Mouse (Mus musculus) kidney, embryonic 14.5 days (tissue): ENCODE results near the gene Vipr2. TPM values are rescaled to one million over a fixed set of nuclear protein-coding genes. Genes with fewer than 3 reads are reported as not detected.

Experiments used
- ATAC-seq: fragments of 200-750 bp; cut with Nextera tagmentation; 2 replicates; pipeline ENCODE4 v1.8.0; 2017; ENCODE audit warnings: moderate number of reproducible peaks, mild to moderate bottlenecking, moderate TSS enrichment, moderate library complexity; ENCODE audit not compliant: low FRiP score, low TSS enrichment
- H3K27ac ChIP-seq: fragments of 300-500 bp; sonication (generic); 2 replicates; pipeline ENCODE4 v1.5.1; 2014; ENCODE audit warnings: low read depth, mild to moderate bottlenecking, low read length, moderate library complexity, mixed read lengths
- H3K27me3 ChIP-seq: fragments of 300-500 bp; sonication (generic); 2 replicates; pipeline ENCODE4 v1.6.1; 2014; ENCODE audit warnings: mild to moderate bottlenecking, low read length; ENCODE audit not compliant: control insufficient read depth, insufficient read depth
- H3K36me3 ChIP-seq: fragments of 300-500 bp; sonication (generic); 2 replicates; pipeline ENCODE4 v1.6.1; 2014; ENCODE audit warnings: low read length, mixed read lengths; ENCODE audit not compliant: control insufficient read depth, insufficient read depth
- H3K4me1 ChIP-seq: fragments of 300-500 bp; sonication (generic); 2 replicates; pipeline ENCODE4 v1.6.1; 2014; ENCODE audit warnings: low read length, mixed read lengths; ENCODE audit not compliant: control insufficient read depth, insufficient read depth
- H3K4me2 ChIP-seq: fragments of 300-500 bp; sonication (generic); replicated peaks from 2 replicates; pipeline ENCODE4 v1.6.1; 2014; ENCODE audit warnings: low read depth, mild to moderate bottlenecking, low read length
- H3K4me3 ChIP-seq: fragments of 300-500 bp; sonication (generic); 2 replicates; pipeline ENCODE4 v1.5.1; 2014; ENCODE audit warnings: mild to moderate bottlenecking, low read length
- H3K9ac ChIP-seq: fragments of 300-500 bp; sonication (generic); 2 replicates; pipeline ENCODE4 v1.6.1; 2014; ENCODE audit warnings: low read depth, mild to moderate bottlenecking, low read length, moderate library complexity
- H3K9me3 ChIP-seq: fragments of 300-500 bp; sonication (generic); 2 replicates; pipeline ENCODE4 v1.6.1; 2016; ENCODE audit warnings: low read length; ENCODE audit not compliant: control insufficient read depth
- WGBS: fragments of 180-500 bp; shearing (Covaris S2); extraction: QIAGEN DNeasy Blood & Tissue Kit; methylation state at CpG from one replicate; pipeline ENCODE4 v1.1.7; 2014; 5-methylcytosine and 5-hydroxymethylcytosine counted together
- polyA plus RNA-seq: library from polyadenylated mRNA; unstranded; fragments of >200 nt; fragmentation: Nextera tagmentation; extraction: Ambion mirVana; gene quantifications from 2 replicates; pipeline ENCODE4 v1.2.1, GENCODE M21; 2014

The Vipr2 gene
- polyA plus RNA-seq, 1 experiment from 2014 or later = 1.4 TPM

- Histone ChIP-seq H3K27ac (no peak overlapping the region), H3K36me3 (no peaks in the 10 kb centered on the region), H3K9ac (no peak overlapping the region), H3K9me3 (no peaks in the 10 kb centered on the region), H3K4me3 (no peak overlapping the region), H3K4me1 (no peaks in the 10 kb centered on the region), H3K27me3 (no peaks in the 10 kb centered on the region), H3K4me2 (no peak overlapping the region)
- no peak for ATAC-seq
- 88% methylated on average over 2 of the region's 2 CpGs for WGBS
Observed at GRCm38 (mm10) chr12:116115781-116116180, 38.3 kb downstream of the Vipr2 start.

DNA sequence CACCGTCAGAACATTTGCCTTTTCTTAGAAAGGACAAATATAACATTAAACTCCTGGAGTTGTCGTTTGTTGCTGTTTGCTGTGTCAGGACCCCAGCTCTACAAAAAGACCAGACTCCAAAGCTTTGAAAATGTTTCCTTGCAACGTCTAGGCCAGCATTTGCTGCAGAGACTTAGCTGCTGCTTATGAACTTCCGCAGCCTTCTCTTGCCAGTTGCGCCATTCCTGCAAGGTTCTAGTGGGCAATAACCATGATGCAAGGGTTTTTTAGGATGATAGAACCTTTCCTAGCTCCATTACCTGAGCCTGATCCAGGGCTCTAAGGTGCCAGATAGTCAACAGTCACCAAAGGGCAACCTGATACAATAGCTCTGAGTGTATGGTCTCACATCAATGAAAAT, 38.9 kb downstream of the Vipr2 start:
- no peak for ATAC-seq
- Histone ChIP-seq H3K4me3 (no peak overlapping the region), H3K27me3 (no peaks in the 10 kb centered on the region), H3K36me3 (no peaks in the 10 kb centered on the region), H3K9me3 (no peaks in the 10 kb centered on the region), H3K9ac (no peak overlapping the region), H3K4me1 (no peaks in the 10 kb centered on the region), H3K4me2 (no peak overlapping the region), H3K27ac (no peak overlapping the region)
- 84% methylated on average over 5 of the region's 5 CpGs for WGBS

GRCm38 (mm10) chr12:116117352-116117929, 39.9 kb downstream of the Vipr2 start:
- 78% methylated on average over 5 of the region's 5 CpGs for WGBS
- H3K4me2 ChIP-seq = no peak overlapping the region
- H3K27ac ChIP-seq = no peak overlapping the region
- no peak overlapping the region for H3K4me3 ChIP-seq
- H3K9ac ChIP-seq = no peak overlapping the region
- no peak for ATAC-seq
- no peaks in the 10 kb centered on the region for H3K9me3 ChIP-seq
- no peaks in the 10 kb centered on the region for H3K4me1 ChIP-seq
- no peaks in the 10 kb centered on the region for H3K27me3 ChIP-seq
- H3K36me3 ChIP-seq = no peaks in the 10 kb centered on the region

GRCm38 (mm10) chr12:116119001-116119400, 41.5 kb downstream of the Vipr2 start:
- WGBS = 80% methylated on average over 3 of the region's 3 CpGs
- H3K27ac ChIP-seq = no peak overlapping the region
- ATAC-seq = no peak

DNA sequence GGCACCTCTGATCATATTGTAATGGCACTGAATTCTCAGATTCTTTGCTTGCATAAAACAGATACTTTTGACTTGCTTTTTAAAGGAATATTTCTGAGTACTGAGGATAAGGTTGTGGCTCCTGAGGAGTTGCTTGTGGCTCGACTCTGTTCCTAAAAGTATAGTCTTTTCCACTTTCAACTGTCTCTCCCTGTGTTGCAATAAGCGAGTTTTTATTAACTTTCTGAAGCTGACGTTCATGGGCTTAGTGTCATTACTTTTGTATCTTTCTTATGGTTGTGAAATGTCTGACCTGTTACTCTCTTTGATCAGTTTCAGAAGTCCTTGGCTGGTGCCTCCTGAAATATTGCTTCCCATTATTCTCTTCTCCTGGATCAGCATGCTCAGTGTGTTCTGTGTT, 46.3 kb downstream of the Vipr2 start:
- Histone ChIP-seq H3K36me3 (no peaks in the 10 kb centered on the region), H3K27me3 (no peaks in the 10 kb centered on the region), H3K9ac (no peak overlapping the region), H3K9me3 (no peaks in the 10 kb centered on the region), H3K27ac (no peak overlapping the region), H3K4me3 (no peak overlapping the region), H3K4me2 (no peak overlapping the region), H3K4me1 (no peaks in the 10 kb centered on the region)
- no peak for ATAC-seq
- 80% methylated on average over 3 of the region's 3 CpGs for WGBS

More at GRCm38 (mm10) chr12:116119001-116119400, 41.5 kb downstream of the Vipr2 start:
- no peaks in the 10 kb centered on the region for H3K27me3 ChIP-seq
- H3K4me2 ChIP-seq = no peak overlapping the region
- H3K4me3 ChIP-seq = no peak overlapping the region
- H3K36me3 ChIP-seq = no peaks in the 10 kb centered on the region
- no peaks in the 10 kb centered on the region for H3K9me3 ChIP-seq
- no peaks in the 10 kb centered on the region for H3K4me1 ChIP-seq
- no peak overlapping the region for H3K9ac ChIP-seq

DNA sequence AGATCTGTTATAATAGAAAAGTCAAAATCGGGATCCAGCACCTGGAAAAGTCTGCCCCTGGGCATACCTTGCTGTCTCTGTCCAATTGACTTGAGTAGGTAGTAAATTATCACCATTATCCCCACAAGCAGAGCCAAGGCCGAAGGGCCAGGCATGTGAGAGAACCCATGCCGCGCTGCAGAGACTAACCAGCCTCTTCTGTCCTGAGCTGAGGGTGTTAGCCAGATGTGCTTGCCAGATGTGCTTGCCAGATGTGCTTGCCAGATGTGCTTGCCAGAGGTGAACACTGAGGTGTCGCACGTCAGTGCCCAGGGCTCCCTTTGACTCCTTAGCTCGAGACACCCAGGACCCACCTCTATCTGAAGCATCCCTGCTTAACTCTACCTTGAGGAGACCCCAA, 53.4 kb downstream of the Vipr2 start:
- no peaks in the 10 kb centered on the region for H3K9me3 ChIP-seq
- H3K4me3 ChIP-seq = no peak overlapping the region
- H3K9ac ChIP-seq = no peak overlapping the region
- ATAC-seq = no peak
- H3K4me2 ChIP-seq = no peak overlapping the region
- WGBS = 79% methylated on average over 7 of the region's 7 CpGs
- H3K27ac ChIP-seq = no peak overlapping the region
- no peaks in the 10 kb centered on the region for H3K27me3 ChIP-seq
- H3K4me1 ChIP-seq = no peaks in the 10 kb centered on the region
- no peaks in the 10 kb centered on the region for H3K36me3 ChIP-seq

DNA sequence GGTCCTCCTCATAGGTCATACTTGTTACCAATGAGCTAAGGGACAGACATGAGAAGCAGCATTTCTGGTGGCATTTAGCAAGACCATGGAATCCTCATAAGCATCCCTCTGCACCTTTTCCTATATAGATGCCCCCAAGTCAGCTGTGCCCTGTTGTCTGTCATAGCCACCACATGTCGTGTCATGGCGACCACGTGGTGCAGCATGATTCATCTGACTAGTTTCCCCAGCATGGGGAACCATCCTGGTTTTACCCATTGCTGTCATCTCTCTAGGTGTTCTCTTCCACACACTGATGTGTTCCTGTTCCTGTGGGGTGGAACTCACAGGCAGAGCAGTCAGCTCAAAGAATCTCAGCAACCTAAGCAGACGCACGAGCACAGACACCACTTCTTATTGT, 55.4 kb downstream of the Vipr2 start:
- Histone ChIP-seq H3K9me3 (no peaks in the 10 kb centered on the region), H3K27me3 (no peaks in the 10 kb centered on the region), H3K9ac (no peak overlapping the region), H3K36me3 (no peaks in the 10 kb centered on the region), H3K4me1 (no peaks in the 10 kb centered on the region), H3K4me3 (no peak overlapping the region), H3K27ac (no peak overlapping the region), H3K4me2 (no peak overlapping the region)
- WGBS = 84% methylated on average over 5 of the region's 5 CpGs
- no peak for ATAC-seq

- Histone ChIP-seq H3K4me1 (no peaks in the 10 kb centered on the region), H3K9me3 (no peaks in the 10 kb centered on the region), H3K36me3 (no peaks in the 10 kb centered on the region), H3K27ac (no peak overlapping the region), H3K27me3 (no peaks in the 10 kb centered on the region), H3K4me2 (no peak overlapping the region), H3K9ac (no peak overlapping the region), H3K4me3 (no peak overlapping the region)
- WGBS = 93% methylated on average over 4 of the region's 4 CpGs
- ATAC-seq = no peak
Observed at GRCm38 (mm10) chr12:116135906-116136305, 58.4 kb downstream of the Vipr2 start.

DNA sequence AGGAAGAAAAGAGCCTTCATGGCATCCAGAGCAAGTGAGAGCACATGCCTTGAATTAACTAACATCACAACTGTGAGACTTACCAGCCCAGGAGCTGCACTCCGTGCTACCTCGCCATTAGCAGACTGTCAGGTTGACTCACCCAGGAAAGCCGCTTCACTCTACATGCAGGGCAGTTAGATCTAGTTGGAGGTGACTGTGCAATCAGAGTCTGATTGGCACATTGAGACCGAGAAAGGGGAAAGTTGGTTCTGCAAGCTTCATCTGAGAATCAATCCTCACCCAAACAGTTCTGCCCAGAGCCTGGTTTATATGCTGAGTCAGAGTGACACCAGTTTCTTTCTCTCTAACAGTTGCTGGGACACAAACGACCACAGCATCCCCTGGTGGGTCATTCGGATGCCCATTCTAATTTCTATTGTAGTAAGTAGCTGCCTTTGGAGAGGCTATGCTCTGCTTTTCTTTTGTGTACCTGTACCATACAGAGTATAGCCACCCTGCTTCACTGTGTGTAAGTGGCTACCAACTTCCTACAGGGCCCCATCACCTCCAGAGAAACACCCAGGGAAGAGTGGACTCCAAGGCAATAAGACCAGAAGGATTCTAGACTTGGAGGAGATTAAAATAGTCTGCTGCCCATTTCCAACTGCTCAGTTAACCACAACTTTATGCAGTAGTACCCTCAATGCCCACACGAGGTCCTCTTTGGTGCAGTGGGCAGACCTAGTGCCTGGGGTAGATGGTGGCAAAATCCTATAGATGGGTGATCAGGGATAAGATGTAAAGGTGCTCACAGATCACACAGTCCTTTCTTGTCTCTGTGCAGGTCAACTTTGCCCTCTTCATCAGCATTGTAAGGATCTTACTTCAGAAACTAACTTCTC, 61.0 kb downstream of the Vipr2 start:
- Histone ChIP-seq H3K4me1 (no peaks in the 10 kb centered on the region), H3K9ac (no peak overlapping the region), H3K27ac (no peak overlapping the region), H3K4me2 (no peak overlapping the region), H3K36me3 (no peaks in the 10 kb centered on the region), H3K9me3 (no peaks in the 10 kb centered on the region), H3K27me3 (no peaks in the 10 kb centered on the region), H3K4me3 (no peak overlapping the region)
- WGBS = 78% methylated on average over 7 of the region's 7 CpGs
- ATAC-seq = no peak
